Mouse (Mus musculus): ENCODE measurements around the gene Nradd.

- TF ChIP-seq POLR2A (IDR thresholded peaks at IDR 0.05; ENCODE audit: low read depth, low read length) (peak; percentile 29; the same call in 1 of the 2 replicates), CTCF (IDR thresholded peaks at IDR 0.05; ENCODE audit: extremely low read depth, insufficient read length, insufficient replicate concordance, low read depth, low read length) (no peak)
These were observed 33.3 kb upstream of the Nradd start for GRCm38 (mm10) chr9:110657474-110658078.

Data from small intestine, adult 2 months (tissue).